Mouse (Mus musculus): ENCODE measurements at regions not wholly inside any gene's neighbourhood (a gene's known extent, or its start where the extent isn't known, plus 50 kb on each side); places are given as distances from the start of the nearest gene placed in this dataset.
A peak's percentile ranks its signal among the peaks of the same experiment; 100 is the strongest.

GRCm38 (mm10) chr13:53729848-53730247 is 257.0 kb upstream of the Msx2 start:
- H3K36me3 ChIP-seq = no peaks in the 10 kb centered on the region
- no peak for ATAC-seq (replicated peaks; ENCODE audit: low FRiP score)
- WGBS = 86% methylated on average over 7 of the region's 7 CpGs
- H3K27me3 ChIP-seq = no peaks in the 10 kb centered on the region
- H3K4me2 ChIP-seq = no peak overlapping the region
- no peak overlapping the region for H3K4me3 ChIP-seq (replicated peaks)
- no peak overlapping the region for H3K27ac ChIP-seq
- H3K9ac ChIP-seq = no peak overlapping the region
- H3K4me1 ChIP-seq = no peaks in the 10 kb centered on the region
- H3K9me3 ChIP-seq (replicated peaks) = no peaks in the 10 kb centered on the region

- ATAC-seq (replicated peaks; ENCODE audit: low FRiP score) = no peak
- no peaks in the 10 kb centered on the region for H3K9me3 ChIP-seq (replicated peaks)
- no peak overlapping the region for H3K4me3 ChIP-seq (replicated peaks)
- no peak overlapping the region for H3K4me2 ChIP-seq
- no peak overlapping the region for H3K9ac ChIP-seq
- no peaks in the 10 kb centered on the region for H3K27me3 ChIP-seq
- peaks cover 10% of the 10 kb centered on the region for H3K4me1 ChIP-seq
- 78% methylated on average over 4 of the region's 4 CpGs for WGBS
- H3K36me3 ChIP-seq = no peaks in the 10 kb centered on the region
- no peak overlapping the region for H3K27ac ChIP-seq
Observed at GRCm38 (mm10) chr13:53726031-53726430, 253.2 kb upstream of the Msx2 start.

DNA sequence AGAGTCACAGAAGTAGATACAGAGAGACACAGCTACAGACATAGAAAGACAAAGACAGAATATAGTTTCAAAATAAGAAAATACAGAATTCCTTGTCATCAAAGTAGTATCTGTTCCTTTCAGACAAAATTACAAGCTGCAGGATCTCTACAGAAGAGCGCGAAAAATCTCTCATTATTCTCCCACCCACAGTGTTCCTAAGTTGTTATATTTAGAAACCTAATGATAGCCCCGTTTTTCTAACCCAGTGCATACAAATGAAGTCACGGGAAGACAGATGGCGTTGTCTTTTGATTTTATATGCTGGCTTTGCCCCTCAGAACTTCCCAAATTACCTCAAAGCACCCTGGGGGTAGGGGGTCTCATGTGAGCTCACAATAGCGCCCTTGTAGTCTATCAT is 250.0 kb upstream of the Msx2 start:
- Histone ChIP-seq H3K4me1 (peaks cover 32% of the 10 kb centered on the region), H3K9ac (no peak overlapping the region), H3K9me3 (replicated peaks) (no peaks in the 10 kb centered on the region), H3K27me3 (no peaks in the 10 kb centered on the region), H3K27ac (no peak overlapping the region), H3K4me2 (no peak overlapping the region), H3K4me3 (replicated peaks) (no peak overlapping the region), H3K36me3 (no peaks in the 10 kb centered on the region)
- ATAC-seq (replicated peaks; ENCODE audit: low FRiP score) = no peak
- WGBS = 72% methylated on average over 6 of the region's 6 CpGs

GRCm38 (mm10) chr13:53721038-53721463 is 248.2 kb upstream of the Msx2 start:
- WGBS = 43% methylated on average over 9 of the region's 9 CpGs
- peak overlapping the region; percentile 83 for H3K27ac ChIP-seq

DNA sequence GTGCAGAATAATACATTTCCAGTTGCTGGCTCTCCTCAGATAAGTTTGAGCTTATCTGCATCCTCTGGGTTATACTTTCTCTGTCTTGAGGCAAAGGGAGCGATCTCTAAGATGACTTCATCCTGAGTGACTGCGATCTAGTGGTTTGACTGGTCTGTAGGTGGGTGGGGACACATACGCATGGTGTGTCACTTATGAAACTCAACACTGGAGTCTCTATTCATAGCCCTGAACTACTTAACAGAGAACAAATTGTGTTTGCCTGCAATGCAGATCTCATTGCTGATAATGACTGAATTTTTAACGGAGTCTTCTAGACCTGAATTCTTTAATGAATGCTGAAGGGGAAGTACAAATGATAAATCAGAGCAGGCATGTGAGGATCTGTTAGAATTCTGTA is 244.7 kb upstream of the Msx2 start:
- 75% methylated on average over 4 of the region's 4 CpGs for WGBS
- no peak overlapping the region for H3K27ac ChIP-seq

More at GRCm38 (mm10) chr13:53721038-53721463, 248.2 kb upstream of the Msx2 start:
- Histone ChIP-seq H3K4me2 (peak overlapping the region; percentile 34), H3K27me3 (no peaks in the 10 kb centered on the region), H3K4me3 (replicated peaks) (no peak overlapping the region), H3K9me3 (replicated peaks) (no peaks in the 10 kb centered on the region), H3K4me1 (peaks cover 32% of the 10 kb centered on the region), H3K36me3 (no peaks in the 10 kb centered on the region), H3K9ac (no peak overlapping the region)
- ATAC-seq (replicated peaks; ENCODE audit: low FRiP score) = peak; percentile 49; the same call in 1 of the 2 replicates

GRCm38 (mm10) chr13:53717086-53717485 is 244.2 kb upstream of the Msx2 start:
- 78% methylated on average over 2 of the region's 2 CpGs for WGBS
- Histone ChIP-seq H3K36me3 (no peaks in the 10 kb centered on the region), H3K9ac (no peak overlapping the region), H3K4me1 (peaks cover 32% of the 10 kb centered on the region), H3K27ac (no peak overlapping the region), H3K27me3 (no peaks in the 10 kb centered on the region), H3K9me3 (replicated peaks) (no peaks in the 10 kb centered on the region), H3K4me2 (no peak overlapping the region), H3K4me3 (replicated peaks) (no peak overlapping the region)
- ATAC-seq (replicated peaks; ENCODE audit: low FRiP score) = no peak

More for the DNA sequence above, 244.7 kb upstream of the Msx2 start:
- H3K4me3 ChIP-seq (replicated peaks) = no peak overlapping the region
- no peak overlapping the region for H3K9ac ChIP-seq
- H3K27me3 ChIP-seq = no peaks in the 10 kb centered on the region
- H3K4me1 ChIP-seq = peaks cover 32% of the 10 kb centered on the region
- ATAC-seq (replicated peaks; ENCODE audit: low FRiP score) = no peak
- H3K36me3 ChIP-seq = no peaks in the 10 kb centered on the region
- no peak overlapping the region for H3K4me2 ChIP-seq
- H3K9me3 ChIP-seq (replicated peaks) = no peaks in the 10 kb centered on the region

GRCm38 (mm10) chr13:53709062-53709461 is 236.2 kb upstream of the Msx2 start:
- Histone ChIP-seq H3K27me3 (no peaks in the 10 kb centered on the region), H3K4me1 (no peaks in the 10 kb centered on the region), H3K4me3 (replicated peaks) (no peak overlapping the region), H3K36me3 (no peaks in the 10 kb centered on the region), H3K9me3 (replicated peaks) (no peaks in the 10 kb centered on the region), H3K9ac (no peak overlapping the region), H3K4me2 (no peak overlapping the region), H3K27ac (no peak overlapping the region)
- ATAC-seq (replicated peaks; ENCODE audit: low FRiP score) = no peak
- 76% methylated on average over 10 of the region's 10 CpGs for WGBS

DNA sequence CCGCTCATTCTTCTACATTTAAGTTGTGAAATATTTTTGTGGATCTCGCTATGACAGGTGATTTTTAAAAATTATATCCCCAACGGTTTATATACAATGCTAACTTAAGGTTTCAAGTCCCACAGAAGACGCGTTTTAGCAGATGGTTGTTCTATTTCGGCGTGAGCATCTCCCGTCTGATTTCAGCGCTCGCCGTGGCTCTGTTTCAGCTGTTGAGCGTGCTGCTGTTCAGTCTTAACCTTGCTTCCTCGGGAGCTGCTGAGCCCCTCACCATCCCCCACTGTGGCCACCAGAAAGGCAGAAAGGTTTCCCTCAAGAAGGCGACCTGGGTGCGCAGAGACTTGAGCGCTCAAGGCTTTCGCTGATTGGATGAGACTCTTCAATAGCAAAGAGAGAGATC is 234.7 kb upstream of the Msx2 start:
- WGBS = 86% methylated on average over 17 of the region's 17 CpGs
- no peak overlapping the region for H3K4me3 ChIP-seq (replicated peaks)

DNA sequence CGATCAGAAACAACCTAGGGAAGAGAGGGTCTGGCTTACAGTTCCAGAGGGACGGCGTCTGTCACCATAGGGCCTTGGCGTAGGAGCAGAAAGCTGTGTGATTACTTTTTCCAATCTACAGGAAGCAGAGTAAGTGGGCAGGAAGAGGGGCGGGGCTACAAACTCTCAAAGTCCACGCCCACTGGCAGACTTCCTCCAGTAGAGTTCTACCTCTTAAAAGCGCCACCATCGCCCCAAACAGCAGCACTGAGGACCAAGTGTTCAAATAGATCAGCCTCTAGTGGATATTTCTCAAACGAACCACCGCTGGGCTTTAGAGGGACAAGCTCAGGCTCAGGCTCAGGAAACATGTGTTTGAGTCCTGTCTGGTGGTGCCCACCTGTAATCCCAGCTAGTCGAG is 231.2 kb upstream of the Msx2 start:
- no peaks in the 10 kb centered on the region for H3K4me1 ChIP-seq
- no peak overlapping the region for H3K9ac ChIP-seq
- no peak overlapping the region for H3K4me3 ChIP-seq (replicated peaks)
- H3K9me3 ChIP-seq (replicated peaks) = no peaks in the 10 kb centered on the region
- no peak overlapping the region for H3K27ac ChIP-seq
- H3K27me3 ChIP-seq = 0 out of 2 replicates have a peak, but pooled peaks cover 6% of the 10 kb centered on the region
- H3K36me3 ChIP-seq = no peaks in the 10 kb centered on the region
- no peak overlapping the region for H3K4me2 ChIP-seq
- WGBS = 84% methylated on average over 11 of the region's 11 CpGs
- no peak for ATAC-seq (replicated peaks; ENCODE audit: low FRiP score)

More for the DNA sequence above, 234.7 kb upstream of the Msx2 start:
- no peaks in the 10 kb centered on the region for H3K36me3 ChIP-seq
- H3K4me1 ChIP-seq = no peaks in the 10 kb centered on the region
- H3K9me3 ChIP-seq (replicated peaks) = no peaks in the 10 kb centered on the region
- no peak for ATAC-seq (replicated peaks; ENCODE audit: low FRiP score)
- no peak overlapping the region for H3K27ac ChIP-seq
- no peaks in the 10 kb centered on the region for H3K27me3 ChIP-seq
- H3K4me2 ChIP-seq = no peak overlapping the region
- H3K9ac ChIP-seq = no peak overlapping the region

DNA sequence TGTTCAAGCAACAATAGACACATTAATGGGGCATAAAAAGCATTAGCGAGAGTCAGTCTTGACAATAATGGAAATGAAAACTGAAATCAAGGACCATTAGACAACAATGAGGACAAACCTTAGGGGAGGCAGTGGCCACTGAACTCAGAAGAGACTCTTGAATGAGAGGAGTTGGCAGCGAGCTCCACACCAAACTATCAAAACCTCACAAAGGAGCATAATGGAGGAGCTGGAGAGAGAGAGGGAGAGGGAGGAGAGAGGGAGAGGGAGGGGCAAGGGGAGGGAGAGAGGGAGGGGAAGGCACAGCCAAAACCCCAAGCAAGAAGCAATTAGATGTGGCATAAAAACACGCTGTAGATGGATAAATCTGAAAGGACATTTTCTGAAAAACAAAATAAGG is 227.4 kb upstream of the Msx2 start:
- Histone ChIP-seq H3K27ac (no peak overlapping the region), H3K9ac (no peak overlapping the region), H3K27me3 (peaks cover 6% of the 10 kb centered on the region; the same call in 1 of the 2 replicates), H3K4me3 (replicated peaks) (no peak overlapping the region), H3K36me3 (no peaks in the 10 kb centered on the region), H3K4me2 (no peak overlapping the region), H3K4me1 (0 out of 2 replicates have a peak, but pooled peaks cover 5% of the 10 kb centered on the region), H3K9me3 (replicated peaks) (no peaks in the 10 kb centered on the region)
- no peak for ATAC-seq (replicated peaks; ENCODE audit: low FRiP score)
- WGBS = 66% methylated on average over 3 of the region's 3 CpGs

DNA sequence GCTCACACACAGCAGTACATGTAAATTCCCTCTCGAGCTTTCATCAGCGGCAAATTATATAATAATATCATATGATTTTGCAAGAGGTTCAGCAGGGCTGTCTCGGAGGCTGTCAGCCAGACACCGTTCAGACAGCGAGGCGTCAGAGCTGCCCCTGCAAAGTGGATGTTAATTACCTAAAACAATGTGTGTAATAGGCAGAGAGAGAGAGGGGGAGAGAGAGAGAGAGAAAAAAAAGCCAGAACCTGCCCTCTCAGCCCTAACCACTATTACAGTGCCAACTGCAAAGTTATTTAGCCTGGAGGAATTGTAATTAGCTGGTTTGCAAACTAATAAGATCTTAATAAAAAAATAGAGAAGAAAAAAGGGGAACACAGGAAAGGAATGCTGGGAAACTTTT is 225.1 kb upstream of the Msx2 start:
- H3K36me3 ChIP-seq = no peaks in the 10 kb centered on the region
- ATAC-seq (replicated peaks; ENCODE audit: low FRiP score) = no peak
- H3K27ac ChIP-seq = no peak overlapping the region
- WGBS = 29% methylated on average over 6 of the region's 6 CpGs
- no peak overlapping the region for H3K4me2 ChIP-seq
- no peaks in the 10 kb centered on the region for H3K9me3 ChIP-seq (replicated peaks)
- H3K4me1 ChIP-seq = 0 out of 2 replicates have a peak, but pooled peaks cover 5% of the 10 kb centered on the region
- H3K27me3 ChIP-seq = peaks cover 6% of the 10 kb centered on the region; the same call in 1 of the 2 replicates
- H3K4me3 ChIP-seq (replicated peaks) = no peak overlapping the region
- no peak overlapping the region for H3K9ac ChIP-seq

GRCm38 (mm10) chr13:53695385-53695784 is 222.5 kb upstream of the Msx2 start:
- Histone ChIP-seq H3K4me3 (replicated peaks) (no peak overlapping the region), H3K9ac (no peak overlapping the region), H3K27me3 (peaks cover 7% of the 10 kb centered on the region; the same call in 1 of the 2 replicates), H3K27ac (no peak overlapping the region), H3K9me3 (replicated peaks) (no peaks in the 10 kb centered on the region), H3K4me2 (no peak overlapping the region), H3K4me1 (0 out of 2 replicates have a peak, but pooled peaks cover 5% of the 10 kb centered on the region), H3K36me3 (no peaks in the 10 kb centered on the region)
- ATAC-seq (replicated peaks; ENCODE audit: low FRiP score) = no peak
- 29% methylated on average over 3 of the region's 3 CpGs for WGBS

- H3K36me3 ChIP-seq = no peaks in the 10 kb centered on the region
- no peak for ATAC-seq (replicated peaks; ENCODE audit: low FRiP score)
- WGBS = 45% methylated on average over 8 of the region's 8 CpGs
- no peak overlapping the region for H3K27ac ChIP-seq
- no peak overlapping the region; the same call in 1 of the 2 replicates for H3K4me3 ChIP-seq (replicated peaks)
- no peak overlapping the region for H3K9ac ChIP-seq
- H3K9me3 ChIP-seq (replicated peaks) = no peaks in the 10 kb centered on the region
- peaks cover 26% of the 10 kb centered on the region for H3K27me3 ChIP-seq
- peak overlapping the region; percentile 52 for H3K4me2 ChIP-seq
- peaks cover 5% of the 10 kb centered on the region; the same call in 1 of the 2 replicates for H3K4me1 ChIP-seq
Observed at GRCm38 (mm10) chr13:53688934-53689333, 216.1 kb upstream of the Msx2 start.

Data from kidney, embryonic 15.5 days (tissue).